Mouse (Mus musculus): ENCODE measurements at regions not wholly inside any gene's neighbourhood (a gene's known extent, or its start where the extent isn't known, plus 50 kb on each side); places are given as distances from the start of the nearest gene placed in this dataset.

GRCm38 (mm10) chr5:39855685-39856615 lies 100.7 kb upstream of the Hs3st1 start:
- no peaks in the 10 kb centered on the region for H3K9me3 ChIP-seq (ENCODE audit: control insufficient read depth, low read length)
- no peak overlapping the region for H3K4me2 ChIP-seq (ENCODE audit: low read depth)
- no peaks in the 10 kb centered on the region for H3K27me3 ChIP-seq (ENCODE audit: control insufficient read depth, insufficient read depth, low read length)
- H3K4me3 ChIP-seq (ENCODE audit: insufficient read depth in 1 of 2, low read depth in 2 of 2, low read length in 2 of 2) = no peak overlapping the region
- no peak overlapping the region for H3K27ac ChIP-seq
- H3K4me1 ChIP-seq (replicated peaks; ENCODE audit: control insufficient read depth in 2 of 2, insufficient read depth in 2 of 2, low read length in 1 of 2) = no peaks in the 10 kb centered on the region
- no peaks in the 10 kb centered on the region for H3K36me3 ChIP-seq (replicated peaks; ENCODE audit: control insufficient read depth, insufficient read depth, low read depth)
- no peak for DNase-seq (ENCODE audit: low read depth in 3 of 3, low spot score in 3 of 3)
- H3K9ac ChIP-seq (replicated peaks) = no peak overlapping the region
- TF ChIP-seq CTCF (IDR thresholded peaks at IDR 0.05; ENCODE audit: low read depth) (no peak), EP300 (IDR thresholded peaks at IDR 0.05; ENCODE audit: low read depth) (no peak)
- 53% methylated on average over 7 of the region's 7 CpGs for WGBS (ENCODE audit: insufficient replicate concordance)
- ATAC-seq (ENCODE audit: insufficient read depth) = no peak

GRCm38 (mm10) chr5:39847187-39847586 lies 91.9 kb upstream of the Hs3st1 start:
- no peak for ATAC-seq (ENCODE audit: insufficient read depth)
- 9% methylated on average over 1 of the region's 1 CpGs for WGBS (ENCODE audit: insufficient replicate concordance)
- H3K27ac ChIP-seq = no peak overlapping the region

GRCm38 (mm10) chr5:39841186-39841585 lies 85.9 kb upstream of the Hs3st1 start:
- Histone ChIP-seq H3K4me3 (ENCODE audit: insufficient read depth in 1 of 2, low read depth in 2 of 2, low read length in 2 of 2) (no peak overlapping the region), H3K9me3 (ENCODE audit: control insufficient read depth, low read length) (no peaks in the 10 kb centered on the region), H3K9ac (replicated peaks) (no peak overlapping the region), H3K27ac (no peak overlapping the region), H3K4me1 (replicated peaks; ENCODE audit: control insufficient read depth in 2 of 2, insufficient read depth in 2 of 2, low read length in 1 of 2) (no peaks in the 10 kb centered on the region), H3K36me3 (replicated peaks; ENCODE audit: control insufficient read depth, insufficient read depth, low read depth) (no peaks in the 10 kb centered on the region), H3K27me3 (ENCODE audit: control insufficient read depth, insufficient read depth, low read length) (no peaks in the 10 kb centered on the region), H3K4me2 (ENCODE audit: low read depth) (no peak overlapping the region)
- 39% methylated on average over 3 of the region's 3 CpGs for WGBS (ENCODE audit: insufficient replicate concordance)
- TF ChIP-seq CTCF (IDR thresholded peaks at IDR 0.05; ENCODE audit: low read depth) = no peak
- no peak for TF ChIP-seq EP300 (IDR thresholded peaks at IDR 0.05; ENCODE audit: low read depth)
- no peak for DNase-seq (ENCODE audit: low read depth in 3 of 3, low spot score in 3 of 3)
- ATAC-seq (ENCODE audit: insufficient read depth) = no peak

More at GRCm38 (mm10) chr5:39847187-39847586, 91.9 kb upstream of the Hs3st1 start:
- no peak for DNase-seq (ENCODE audit: low read depth in 3 of 3, low spot score in 3 of 3)
- H3K4me3 ChIP-seq (ENCODE audit: insufficient read depth in 1 of 2, low read depth in 2 of 2, low read length in 2 of 2) = no peak overlapping the region
- H3K9ac ChIP-seq (replicated peaks) = no peak overlapping the region
- no peaks in the 10 kb centered on the region for H3K36me3 ChIP-seq (replicated peaks; ENCODE audit: control insufficient read depth, insufficient read depth, low read depth)
- no peaks in the 10 kb centered on the region for H3K4me1 ChIP-seq (replicated peaks; ENCODE audit: control insufficient read depth in 2 of 2, insufficient read depth in 2 of 2, low read length in 1 of 2)
- no peaks in the 10 kb centered on the region for H3K27me3 ChIP-seq (ENCODE audit: control insufficient read depth, insufficient read depth, low read length)
- no peak for TF ChIP-seq EP300 (IDR thresholded peaks at IDR 0.05; ENCODE audit: low read depth)
- TF ChIP-seq CTCF (IDR thresholded peaks at IDR 0.05; ENCODE audit: low read depth) = no peak
- no peaks in the 10 kb centered on the region for H3K9me3 ChIP-seq (ENCODE audit: control insufficient read depth, low read length)
- no peak overlapping the region for H3K4me2 ChIP-seq (ENCODE audit: low read depth)

GRCm38 (mm10) chr5:39840576-39840975 lies 85.3 kb upstream of the Hs3st1 start:
- no peak overlapping the region for H3K27ac ChIP-seq
- DNase-seq (ENCODE audit: low read depth in 3 of 3, low spot score in 3 of 3) (no peak), ATAC-seq (ENCODE audit: insufficient read depth) (no peak)
- no peaks in the 10 kb centered on the region for H3K9me3 ChIP-seq (ENCODE audit: control insufficient read depth, low read length)
- H3K36me3 ChIP-seq (replicated peaks; ENCODE audit: control insufficient read depth, insufficient read depth, low read depth) = no peaks in the 10 kb centered on the region
- H3K4me2 ChIP-seq (ENCODE audit: low read depth) = no peak overlapping the region
- no peak overlapping the region for H3K4me3 ChIP-seq (ENCODE audit: insufficient read depth in 1 of 2, low read depth in 2 of 2, low read length in 2 of 2)
- no peak overlapping the region for H3K9ac ChIP-seq (replicated peaks)
- TF ChIP-seq EP300 (IDR thresholded peaks at IDR 0.05; ENCODE audit: low read depth) (no peak), CTCF (IDR thresholded peaks at IDR 0.05; ENCODE audit: low read depth) (no peak)
- WGBS (ENCODE audit: insufficient replicate concordance) = 51% methylated on average over 4 of the region's 4 CpGs
- no peaks in the 10 kb centered on the region for H3K4me1 ChIP-seq (replicated peaks; ENCODE audit: control insufficient read depth in 2 of 2, insufficient read depth in 2 of 2, low read length in 1 of 2)
- no peaks in the 10 kb centered on the region for H3K27me3 ChIP-seq (ENCODE audit: control insufficient read depth, insufficient read depth, low read length)

- no peaks in the 10 kb centered on the region for H3K36me3 ChIP-seq (replicated peaks; ENCODE audit: control insufficient read depth, insufficient read depth, low read depth)
Measured at GRCm38 (mm10) chr5:39832565-39832964, 77.3 kb upstream of the Hs3st1 start.

More at GRCm38 (mm10) chr5:39832565-39832964, 77.3 kb upstream of the Hs3st1 start:
- Histone ChIP-seq H3K9ac (replicated peaks) (no peak overlapping the region), H3K27ac (no peak overlapping the region), H3K4me1 (replicated peaks; ENCODE audit: control insufficient read depth in 2 of 2, insufficient read depth in 2 of 2, low read length in 1 of 2) (no peaks in the 10 kb centered on the region), H3K9me3 (ENCODE audit: control insufficient read depth, low read length) (no peaks in the 10 kb centered on the region), H3K4me3 (ENCODE audit: insufficient read depth in 1 of 2, low read depth in 2 of 2, low read length in 2 of 2) (no peak overlapping the region), H3K4me2 (ENCODE audit: low read depth) (no peak overlapping the region), H3K27me3 (ENCODE audit: control insufficient read depth, insufficient read depth, low read length) (no peaks in the 10 kb centered on the region)
- no peak for TF ChIP-seq CTCF (IDR thresholded peaks at IDR 0.05; ENCODE audit: low read depth)
- no peak for TF ChIP-seq EP300 (IDR thresholded peaks at IDR 0.05; ENCODE audit: low read depth)
- 79% methylated on average over 4 of the region's 4 CpGs for WGBS (ENCODE audit: insufficient replicate concordance)
- ATAC-seq (ENCODE audit: insufficient read depth) (no peak), DNase-seq (ENCODE audit: low read depth in 3 of 3, low spot score in 3 of 3) (no peak)
